Mouse (Mus musculus) kidney, postnatal 0 days (tissue): ENCODE results near the gene Eya4. TPM values are rescaled to one million over a fixed set of nuclear protein-coding genes. Genes with fewer than 3 reads are reported as not detected.

Experiments used
- ATAC-seq: fragments of 200-750 bp; cut with Nextera tagmentation; replicated peaks from 2 replicates; pipeline ENCODE4 v1.8.0; 2017; ENCODE audit warnings: low read depth, moderate number of reproducible peaks, moderate TSS enrichment, moderate library complexity; ENCODE audit not compliant: low FRiP score
- DNase-seq: peaks from one replicate; pipeline ENCODE4 v3.0.0-alpha.2; 2016; ENCODE audit warnings: low spot score
- H3K27ac ChIP-seq: fragments of 300-500 bp; sonication (generic); 2 replicates; pipeline ENCODE4 v1.5.1; 2014; ENCODE audit warnings: mild to moderate bottlenecking
- H3K27me3 ChIP-seq: fragments of 300-500 bp; sonication (generic); 2 replicates; pipeline ENCODE4 v1.6.1; 2014; ENCODE audit warnings: low read length, mixed read lengths; ENCODE audit not compliant: insufficient read depth
- H3K36me3 ChIP-seq: fragments of 300-500 bp; sonication (generic); 2 replicates; pipeline ENCODE4 v1.6.1; 2014; ENCODE audit warnings: low read length, mixed read lengths; ENCODE audit not compliant: insufficient read depth
- H3K4me1 ChIP-seq: fragments of 300-500 bp; sonication (generic); replicated peaks from 2 replicates; pipeline ENCODE4 v1.6.1; 2014; ENCODE audit warnings: antibody characterized with exemption, low read length, mixed read lengths; ENCODE audit not compliant: insufficient read depth
- H3K4me2 ChIP-seq: fragments of 300-500 bp; sonication (generic); 2 replicates; pipeline ENCODE4 v1.6.1; 2014; ENCODE audit warnings: mild to moderate bottlenecking, low read length, moderate library complexity, mixed read lengths
- H3K4me3 ChIP-seq: fragments of 300-500 bp; sonication (generic); replicated peaks from 2 replicates; pipeline ENCODE4 v1.5.1; 2014; ENCODE audit warnings: low read depth, low read length
- H3K9ac ChIP-seq: fragments of 300-500 bp; sonication (generic); 2 replicates; pipeline ENCODE4 v1.6.1; 2014; ENCODE audit warnings: low read depth, low read length
- H3K9me3 ChIP-seq: fragments of 300-500 bp; sonication (generic); replicated peaks from 2 replicates; pipeline ENCODE4 v1.6.1; 2016; ENCODE audit warnings: low read length, inconsistent platforms, mixed read lengths
- CTCF ChIP-seq: IDR thresholded peaks from 2 replicates; pipeline ENCODE4 v1.5.1; 2016; ENCODE audit warnings: antibody characterized with exemption, low read depth, mild to moderate bottlenecking, moderate library complexity
- WGBS: fragments of 180-500 bp; shearing (Covaris S2); extraction: QIAGEN DNeasy Blood & Tissue Kit; methylation state at CpG from one replicate; pipeline ENCODE4 v1.1.7; 2014; 5-methylcytosine and 5-hydroxymethylcytosine counted together
- polyA plus RNA-seq: library from polyadenylated mRNA; unstranded; fragments of >200 nt; fragmentation: Nextera tagmentation; extraction: Ambion mirVana; gene quantifications from 2 replicates; pipeline ENCODE4 v1.2.1, GENCODE M21; 2015

The Eya4 gene
- polyA plus RNA-seq, 1 experiment from 2014 or later, result 4.8 TPM

DNA sequence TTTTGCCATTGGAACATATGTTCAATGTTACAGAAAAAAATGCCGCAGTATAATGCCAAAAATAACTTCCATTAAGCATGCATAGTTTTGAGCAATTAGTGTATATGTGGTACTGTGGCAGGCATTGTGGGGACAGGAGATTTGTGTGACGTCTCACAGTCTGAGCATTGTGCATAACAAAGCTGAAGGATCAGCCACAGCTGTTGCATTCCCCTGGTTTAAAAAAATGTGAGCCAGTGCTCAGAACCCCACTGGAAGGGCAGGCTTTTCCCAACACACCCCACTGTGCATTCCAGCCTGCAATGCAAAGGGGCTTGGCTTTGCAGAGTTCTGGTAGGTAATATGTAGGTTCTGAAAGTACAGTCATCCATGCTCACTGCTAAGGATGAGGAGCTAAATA is 155.2 kb downstream of the Eya4 start:
- 42% methylated on average over 2 of the region's 2 CpGs for WGBS
- H3K27ac ChIP-seq, result no peak overlapping the region

DNA sequence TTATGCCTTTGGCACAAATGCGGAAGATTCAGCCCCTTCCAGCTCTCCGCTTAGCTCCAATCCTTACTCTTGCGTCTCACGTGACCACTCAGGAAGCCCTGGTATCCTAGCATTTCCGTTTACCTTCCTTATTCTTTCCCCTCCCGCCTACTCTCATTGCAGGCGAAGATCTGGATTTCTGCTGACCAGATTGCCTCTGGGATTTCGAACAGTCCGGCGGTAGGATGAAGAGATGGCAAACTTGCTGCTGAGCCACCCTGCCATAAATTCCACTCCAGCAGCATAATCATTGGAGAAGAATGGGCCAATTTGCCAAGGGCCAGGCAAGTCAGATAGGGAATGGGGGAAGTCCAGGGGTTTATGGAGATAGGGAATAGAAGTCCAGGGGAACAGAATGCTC is 160.8 kb downstream of the Eya4 start:
- no peaks in the 10 kb centered on the region for H3K9me3 ChIP-seq
- no peaks in the 10 kb centered on the region for H3K36me3 ChIP-seq
- 80% methylated on average over 10 of the region's 10 CpGs for WGBS
- H3K4me3 ChIP-seq, result no peak overlapping the region
- no peak overlapping the region for H3K4me2 ChIP-seq
- H3K4me1 ChIP-seq, result no peaks in the 10 kb centered on the region
- ATAC-seq, result no peak
- H3K9ac ChIP-seq, result no peak overlapping the region
- no peak for TF ChIP-seq CTCF
- no peak overlapping the region for H3K27ac ChIP-seq
- H3K27me3 ChIP-seq, result no peaks in the 10 kb centered on the region
- no peak for DNase-seq

More for the DNA sequence above, 155.2 kb downstream of the Eya4 start:
- ATAC-seq (no peak), DNase-seq (peak; percentile 75)
- Histone ChIP-seq H3K9ac (no peak overlapping the region), H3K4me1 (no peaks in the 10 kb centered on the region; the same call in 1 of the 2 replicates), H3K9me3 (no peaks in the 10 kb centered on the region), H3K4me3 (no peak overlapping the region), H3K4me2 (no peak overlapping the region), H3K27me3 (no peaks in the 10 kb centered on the region), H3K36me3 (no peaks in the 10 kb centered on the region)
- TF ChIP-seq CTCF, result no peak

DNA sequence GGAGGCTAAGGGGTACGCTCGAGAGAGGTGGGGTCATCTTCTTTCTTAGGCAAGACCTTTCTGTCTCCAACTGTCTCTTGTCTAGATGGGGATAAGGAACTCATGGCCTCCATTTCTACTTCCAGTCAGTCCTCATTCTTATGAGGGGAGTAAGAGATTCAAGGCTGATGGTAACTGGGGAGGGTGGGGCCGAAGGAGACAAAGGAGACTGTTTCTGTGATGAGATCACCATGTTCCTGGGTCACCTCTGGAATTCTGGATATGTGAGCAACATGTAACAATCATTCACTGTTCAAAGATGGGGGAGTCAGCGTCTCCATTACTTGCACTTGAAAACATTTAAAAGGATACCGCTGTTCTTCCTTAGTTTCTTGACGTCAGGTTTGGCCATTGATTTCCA is 165.2 kb downstream of the Eya4 start:
- Histone ChIP-seq H3K27me3 (no peaks in the 10 kb centered on the region), H3K27ac (no peak overlapping the region), H3K9me3 (no peaks in the 10 kb centered on the region), H3K4me1 (no peaks in the 10 kb centered on the region), H3K4me3 (no peak overlapping the region), H3K4me2 (no peak overlapping the region), H3K36me3 (no peaks in the 10 kb centered on the region), H3K9ac (no peak overlapping the region)
- 84% methylated on average over 6 of the region's 6 CpGs for WGBS
- no peak for DNase-seq
- TF ChIP-seq CTCF, result no peak
- ATAC-seq, result no peak

DNA sequence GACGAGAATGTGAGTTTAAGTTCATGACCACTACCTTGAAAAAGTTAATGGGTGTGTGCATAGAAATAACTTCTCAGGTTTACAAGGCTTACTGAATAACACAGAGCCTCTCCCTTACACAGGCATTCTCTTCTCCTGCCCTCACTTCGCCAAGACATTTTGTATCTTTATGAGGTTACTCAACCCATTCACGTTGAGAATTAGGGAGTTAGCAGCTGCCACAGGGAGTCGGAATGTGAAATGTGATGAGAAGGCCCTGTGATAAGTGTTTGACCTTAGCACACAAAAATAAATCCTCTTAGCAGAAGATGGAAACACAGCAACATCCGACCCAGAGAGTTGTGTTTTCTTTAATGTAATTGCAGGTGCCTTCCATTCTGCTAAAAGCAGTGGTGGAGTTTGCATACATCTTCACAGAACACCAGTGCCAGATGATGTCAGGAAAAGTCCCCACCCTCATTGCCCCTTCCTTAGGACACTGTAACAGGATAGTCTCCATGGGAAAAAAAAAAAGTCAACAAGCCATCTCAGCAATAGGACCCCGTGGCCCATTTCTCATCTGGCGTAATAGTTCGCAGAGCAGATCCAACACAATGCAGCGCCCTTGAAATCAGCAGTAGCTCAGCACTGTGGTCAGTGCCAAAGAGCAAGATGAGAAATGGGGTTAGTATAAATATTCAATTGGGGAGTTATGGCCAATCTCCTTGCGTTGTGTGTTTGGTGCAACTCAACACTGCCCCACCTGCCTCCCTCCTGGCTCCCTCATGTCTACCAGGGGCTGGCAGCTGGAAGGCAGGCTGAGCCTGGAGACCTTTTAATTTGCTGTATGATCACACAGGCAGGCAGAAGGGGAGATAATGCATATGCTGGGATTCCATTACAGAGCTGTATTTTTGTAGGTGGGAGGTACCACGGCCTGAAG is 168.8 kb downstream of the Eya4 start:
- H3K9me3 ChIP-seq, result no peaks in the 10 kb centered on the region
- no peaks in the 10 kb centered on the region for H3K4me1 ChIP-seq
- WGBS, result 42% methylated on average over 11 of the region's 11 CpGs
- no peaks in the 10 kb centered on the region for H3K27me3 ChIP-seq
- no peak overlapping the region for H3K4me2 ChIP-seq
- TF ChIP-seq CTCF, result no peak
- H3K9ac ChIP-seq, result no peak overlapping the region
- H3K27ac ChIP-seq, result no peak overlapping the region
- ATAC-seq, result 0 out of 2 replicates have a peak, but pooled peaks have one; percentile 34
- H3K4me3 ChIP-seq, result no peak overlapping the region
- no peaks in the 10 kb centered on the region for H3K36me3 ChIP-seq
- peak; percentile 83 for DNase-seq

DNA sequence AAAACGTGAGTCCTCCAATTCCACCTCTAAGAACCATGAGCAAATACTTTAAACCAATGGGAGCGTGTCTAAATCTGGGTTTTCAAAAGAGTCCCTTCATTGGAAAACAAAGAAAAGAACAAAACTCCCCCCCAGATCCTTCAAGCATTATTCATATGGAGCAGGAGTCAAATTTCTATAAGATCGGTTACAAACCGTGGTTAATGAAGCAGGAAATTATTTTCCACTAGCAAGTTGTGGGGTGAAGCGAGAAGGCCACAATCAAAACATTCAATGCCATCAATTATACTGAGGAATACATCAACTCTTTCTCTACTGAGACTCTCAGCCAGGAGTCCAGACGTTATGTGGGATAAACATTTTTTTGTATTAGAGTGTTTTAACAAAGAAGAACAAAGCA is 171.3 kb downstream of the Eya4 start:
- no peak for TF ChIP-seq CTCF
- Histone ChIP-seq H3K27ac (no peak overlapping the region), H3K9ac (no peak overlapping the region), H3K4me2 (no peak overlapping the region), H3K9me3 (no peaks in the 10 kb centered on the region), H3K4me3 (no peak overlapping the region), H3K36me3 (no peaks in the 10 kb centered on the region), H3K27me3 (no peaks in the 10 kb centered on the region), H3K4me1 (no peaks in the 10 kb centered on the region)
- ATAC-seq, result no peak
- WGBS, result 20% methylated on average over 6 of the region's 6 CpGs
- DNase-seq, result peak; percentile 87

- WGBS, result 57% methylated on average over 5 of the region's 5 CpGs
- DNase-seq (no peak), ATAC-seq (no peak)
- Histone ChIP-seq H3K9ac (no peak overlapping the region), H3K9me3 (no peaks in the 10 kb centered on the region), H3K27me3 (no peaks in the 10 kb centered on the region), H3K36me3 (no peaks in the 10 kb centered on the region), H3K4me2 (peak overlapping the region; percentile 33), H3K4me1 (no peaks in the 10 kb centered on the region; the same call in 1 of the 2 replicates), H3K4me3 (no peak overlapping the region), H3K27ac (no peak overlapping the region; the same call in 1 of the 2 replicates)
- no peak for TF ChIP-seq CTCF
These were observed 173.1 kb downstream of the Eya4 start for GRCm38 (mm10) chr10:23177347-23178046.
